Mouse (Mus musculus): ENCODE results near the gene 2300002M23Rik. TPM values are rescaled to one million over a fixed set of nuclear protein-coding genes. Genes with fewer than 3 reads are reported as not detected.
A peak's percentile ranks its signal among the peaks of the same experiment; 100 is the strongest.

2300002M23Rik gene
- polyA plus RNA-seq, 1 experiment, result not detected

DNA sequence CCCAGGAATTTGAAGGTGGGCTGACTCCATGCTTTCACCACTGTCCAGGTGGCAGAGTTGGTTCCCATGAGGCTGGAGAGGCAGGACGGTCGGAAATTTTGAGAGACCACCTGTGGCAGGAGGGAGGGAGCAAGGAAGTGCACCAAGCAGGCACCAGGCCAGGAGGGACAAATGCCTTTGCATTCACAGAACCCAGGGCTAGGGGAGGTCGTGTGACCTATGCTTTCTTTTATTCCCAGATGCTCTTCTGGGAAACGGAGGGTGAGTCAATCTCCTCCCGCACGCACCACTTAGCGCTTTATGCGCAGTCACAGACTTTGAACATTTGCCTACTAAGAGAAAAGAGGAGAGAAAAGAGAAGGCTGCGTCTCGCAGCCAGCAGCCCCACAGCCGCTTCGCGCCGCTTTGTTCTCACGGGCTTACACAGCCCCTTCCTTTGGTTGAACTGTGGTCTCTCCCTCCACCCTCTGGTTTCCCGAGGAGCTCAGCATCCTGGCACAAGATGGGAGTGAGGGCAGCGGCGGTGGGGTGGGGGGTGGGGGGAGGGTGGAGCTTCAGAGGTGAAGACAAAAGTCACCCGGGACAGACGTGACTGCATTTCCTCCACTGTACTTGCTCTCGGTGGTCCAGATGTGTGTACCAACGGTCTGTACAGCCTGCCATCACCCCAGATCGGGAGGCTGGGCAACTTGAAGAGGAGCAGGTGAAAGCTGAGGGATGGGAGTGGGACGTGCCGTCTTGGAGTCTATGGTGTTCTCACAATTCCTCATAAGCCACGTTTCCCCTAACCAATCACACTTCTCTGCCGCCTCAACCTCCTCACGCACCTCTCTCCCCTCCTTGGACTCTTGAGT is 2.1 kb downstream of the 2300002M23Rik start:
- WGBS, result 6% methylated on average over 28 of the region's 28 CpGs
- Histone ChIP-seq H3K36me3 (ENCODE audit: control insufficient read depth, insufficient read depth, low read length) (no peaks in the 10 kb centered on the region), H3K4me1 (ENCODE audit: control insufficient read depth, insufficient read depth, insufficient read length) (no peaks in the 10 kb centered on the region), H3K4me3 (ENCODE audit: extremely low read depth, insufficient read depth, insufficient read length) (no peak overlapping the region), H3K27ac (ENCODE audit: insufficient read depth, low read length) (no peak overlapping the region), H3K27me3 (ENCODE audit: control insufficient read depth, insufficient read depth, low read length) (peaks cover 3% of the 10 kb centered on the region; the same call in 1 of the 2 replicates)
- TF ChIP-seq CTCF (IDR thresholded peaks at IDR 0.05; ENCODE audit: extremely low read depth, insufficient read depth, insufficient read length, insufficient replicate concordance) (no peak), POLR2A (IDR thresholded peaks at IDR 0.05; ENCODE audit: low read depth, low read length) (no peak)
- no peak for DNase-seq (ENCODE audit: low read depth in 1 of 2, low spot score in 2 of 2)

DNA sequence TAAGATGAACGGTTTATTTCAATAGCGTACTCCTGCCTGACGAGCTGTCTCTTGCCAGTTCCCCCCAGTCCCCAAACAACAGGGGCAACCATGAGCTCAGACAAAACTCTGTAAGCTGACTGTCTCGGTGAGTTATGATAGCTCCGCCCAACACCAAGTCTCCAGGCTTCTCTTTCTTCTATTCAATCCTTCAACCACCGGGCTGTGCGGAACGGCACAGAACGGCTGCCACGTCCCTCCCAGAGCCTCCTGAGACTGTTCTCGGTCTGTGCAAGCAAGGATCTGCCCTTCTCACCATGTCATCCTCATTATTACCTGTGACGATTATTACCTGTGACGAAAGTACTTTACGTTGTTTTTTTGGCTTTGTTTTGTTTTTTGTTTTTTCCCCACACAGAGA is 3.6 kb downstream of the 2300002M23Rik start:
- 85% methylated on average over 14 of the region's 14 CpGs for WGBS
- no peak for TF ChIP-seq POLR2A (IDR thresholded peaks at IDR 0.05; ENCODE audit: low read depth, low read length)
- TF ChIP-seq CTCF (IDR thresholded peaks at IDR 0.05; ENCODE audit: extremely low read depth, insufficient read depth, insufficient read length, insufficient replicate concordance), result no peak
- no peak for DNase-seq (ENCODE audit: low read depth in 1 of 2, low spot score in 2 of 2)
- H3K27me3 ChIP-seq (ENCODE audit: control insufficient read depth, insufficient read depth, low read length), result peaks cover 3% of the 10 kb centered on the region; the same call in 1 of the 2 replicates
- H3K27ac ChIP-seq (ENCODE audit: insufficient read depth, low read length), result no peak overlapping the region
- no peak overlapping the region for H3K4me3 ChIP-seq (ENCODE audit: extremely low read depth, insufficient read depth, insufficient read length)
- no peaks in the 10 kb centered on the region for H3K4me1 ChIP-seq (ENCODE audit: control insufficient read depth, insufficient read depth, insufficient read length)
- no peaks in the 10 kb centered on the region for H3K36me3 ChIP-seq (ENCODE audit: control insufficient read depth, insufficient read depth, low read length)

GRCm38 (mm10) chr17:35571477-35571876 is 4.2 kb downstream of the 2300002M23Rik start:
- TF ChIP-seq POLR2A (IDR thresholded peaks at IDR 0.05; ENCODE audit: low read depth, low read length) (no peak), CTCF (IDR thresholded peaks at IDR 0.05; ENCODE audit: extremely low read depth, insufficient read depth, insufficient read length, insufficient replicate concordance) (no peak)
- WGBS, result 92% methylated on average over 7 of the region's 7 CpGs
- H3K36me3 ChIP-seq (ENCODE audit: control insufficient read depth, insufficient read depth, low read length), result no peaks in the 10 kb centered on the region
- no peak overlapping the region for H3K4me3 ChIP-seq (ENCODE audit: extremely low read depth, insufficient read depth, insufficient read length)
- DNase-seq (ENCODE audit: low read depth in 1 of 2, low spot score in 2 of 2), result no peak
- H3K27ac ChIP-seq (ENCODE audit: insufficient read depth, low read length), result no peak overlapping the region
- peaks cover 3% of the 10 kb centered on the region; the same call in 1 of the 2 replicates for H3K27me3 ChIP-seq (ENCODE audit: control insufficient read depth, insufficient read depth, low read length)
- no peaks in the 10 kb centered on the region for H3K4me1 ChIP-seq (ENCODE audit: control insufficient read depth, insufficient read depth, insufficient read length)

DNA sequence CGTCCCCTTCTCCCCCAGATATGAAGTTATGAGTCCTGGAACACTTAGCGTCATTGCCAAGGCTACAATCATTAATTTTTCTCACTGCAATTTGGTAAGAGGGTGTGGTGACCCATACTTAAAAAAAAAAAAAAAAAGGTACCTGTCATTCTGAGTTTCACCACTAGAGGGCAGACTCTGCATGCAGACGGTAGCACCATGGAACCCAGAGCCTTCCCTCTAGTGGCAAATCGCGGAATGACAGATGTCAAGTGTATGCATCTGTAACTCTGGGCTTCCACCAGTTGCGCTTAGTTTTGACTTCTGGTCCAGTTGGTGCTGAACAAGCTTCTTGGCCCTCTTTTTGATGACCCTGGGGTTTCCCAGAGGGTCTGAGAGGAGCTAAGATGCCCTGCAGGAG is 11.0 kb downstream of the 2300002M23Rik start:
- Histone ChIP-seq H3K27me3 (ENCODE audit: control insufficient read depth, insufficient read depth, low read length) (no peaks in the 10 kb centered on the region), H3K4me3 (ENCODE audit: extremely low read depth, insufficient read depth, insufficient read length) (no peak overlapping the region), H3K4me1 (ENCODE audit: control insufficient read depth, insufficient read depth, insufficient read length) (no peaks in the 10 kb centered on the region), H3K27ac (ENCODE audit: insufficient read depth, low read length) (no peak overlapping the region), H3K36me3 (ENCODE audit: control insufficient read depth, insufficient read depth, low read length) (no peaks in the 10 kb centered on the region)
- TF ChIP-seq POLR2A (IDR thresholded peaks at IDR 0.05; ENCODE audit: low read depth, low read length), result no peak
- TF ChIP-seq CTCF (IDR thresholded peaks at IDR 0.05; ENCODE audit: extremely low read depth, insufficient read depth, insufficient read length, insufficient replicate concordance), result peak; percentile 92; the same call in 1 of the 2 replicates
- WGBS, result 22% methylated on average over 6 of the region's 6 CpGs
- peak; percentile 68 to 79 for DNase-seq (ENCODE audit: low read depth in 1 of 2, low spot score in 2 of 2)

GRCm38 (mm10) chr17:35582900-35583299 is 15.7 kb downstream of the 2300002M23Rik start:
- H3K27me3 ChIP-seq (ENCODE audit: control insufficient read depth, insufficient read depth, low read length), result no peaks in the 10 kb centered on the region
- no peak overlapping the region for H3K4me3 ChIP-seq (ENCODE audit: extremely low read depth, insufficient read depth, insufficient read length)
- H3K4me1 ChIP-seq (ENCODE audit: control insufficient read depth, insufficient read depth, insufficient read length), result no peaks in the 10 kb centered on the region
- WGBS, result 91% methylated on average over 1 of the region's 1 CpGs
- H3K36me3 ChIP-seq (ENCODE audit: control insufficient read depth, insufficient read depth, low read length), result no peaks in the 10 kb centered on the region
- TF ChIP-seq POLR2A (IDR thresholded peaks at IDR 0.05; ENCODE audit: low read depth, low read length), result no peak
- peak; percentile 18; the same call in 1 of the 2 replicates for TF ChIP-seq CTCF (IDR thresholded peaks at IDR 0.05; ENCODE audit: extremely low read depth, insufficient read depth, insufficient read length, insufficient replicate concordance)
- no peak for DNase-seq (ENCODE audit: low read depth in 1 of 2, low spot score in 2 of 2)
- no peak overlapping the region for H3K27ac ChIP-seq (ENCODE audit: insufficient read depth, low read length)

- peak; percentile 30 to 63 for DNase-seq (ENCODE audit: low read depth in 1 of 2, low spot score in 2 of 2)
- 18% methylated on average over 16 of the region's 16 CpGs for WGBS
- H3K36me3 ChIP-seq (ENCODE audit: control insufficient read depth, insufficient read depth, low read length), result no peaks in the 10 kb centered on the region
- H3K4me1 ChIP-seq (ENCODE audit: control insufficient read depth, insufficient read depth, insufficient read length), result no peaks in the 10 kb centered on the region
- no peak overlapping the region for H3K4me3 ChIP-seq (ENCODE audit: extremely low read depth, insufficient read depth, insufficient read length)
- TF ChIP-seq POLR2A (IDR thresholded peaks at IDR 0.05; ENCODE audit: low read depth, low read length) (no peak), CTCF (IDR thresholded peaks at IDR 0.05; ENCODE audit: extremely low read depth, insufficient read depth, insufficient read length, insufficient replicate concordance) (peak; percentile 72; the same call in 1 of the 2 replicates)
- no peaks in the 10 kb centered on the region for H3K27me3 ChIP-seq (ENCODE audit: control insufficient read depth, insufficient read depth, low read length)
- H3K27ac ChIP-seq (ENCODE audit: insufficient read depth, low read length), result no peak overlapping the region
Measured at GRCm38 (mm10) chr17:35584330-35584937, 17.2 kb downstream of the 2300002M23Rik start.
